Mouse (Mus musculus): ENCODE results near the gene Hnrnpab.
"Not testable (repeated sequence)": the region's sequence is repeated elsewhere in the genome, so short reads cannot be mapped to it uniquely, and the experiment has no call there.

Hnrnpab gene

DNA sequence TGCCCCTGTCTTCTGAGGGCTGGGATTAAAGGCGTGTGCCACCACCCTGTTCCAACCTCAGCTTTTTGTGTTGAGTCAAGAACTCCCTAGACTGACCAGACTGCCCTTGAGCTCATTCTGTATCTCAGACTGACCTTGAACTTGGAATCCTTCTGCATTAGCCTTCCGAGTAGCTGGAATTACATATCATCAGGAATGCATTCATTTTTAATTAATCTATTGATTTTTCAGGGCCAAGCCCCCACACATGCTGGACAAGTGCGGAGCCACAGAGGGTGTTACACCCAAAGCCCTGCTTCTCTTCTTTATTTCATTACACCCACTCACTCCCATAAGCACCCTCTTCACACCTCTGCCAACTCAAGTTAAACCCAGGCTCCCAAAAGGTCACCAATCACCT is 27.1 kb upstream of the Hnrnpab start:
- no peak for DNase-seq

DNA sequence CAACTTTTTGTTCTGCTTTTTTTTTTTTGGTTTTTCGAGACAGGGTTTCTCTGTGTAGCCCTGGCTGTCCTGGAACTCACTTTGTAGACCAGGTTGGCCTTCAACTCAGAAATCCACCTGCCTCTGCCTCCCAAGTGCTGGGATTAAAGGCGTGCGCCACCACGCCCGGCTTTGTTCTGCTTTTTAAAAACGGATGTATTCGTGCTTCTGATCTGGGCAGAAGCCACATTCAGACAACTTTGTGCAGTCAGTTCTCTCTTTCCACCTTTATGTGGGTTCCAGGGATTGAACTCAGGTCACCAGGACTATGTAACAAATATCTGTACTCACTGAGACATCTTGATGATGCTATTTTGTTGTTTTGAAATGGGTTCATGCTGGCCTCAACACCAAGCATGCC is 26.6 kb upstream of the Hnrnpab start:
- not testable (repeated sequence) for DNase-seq

DNA sequence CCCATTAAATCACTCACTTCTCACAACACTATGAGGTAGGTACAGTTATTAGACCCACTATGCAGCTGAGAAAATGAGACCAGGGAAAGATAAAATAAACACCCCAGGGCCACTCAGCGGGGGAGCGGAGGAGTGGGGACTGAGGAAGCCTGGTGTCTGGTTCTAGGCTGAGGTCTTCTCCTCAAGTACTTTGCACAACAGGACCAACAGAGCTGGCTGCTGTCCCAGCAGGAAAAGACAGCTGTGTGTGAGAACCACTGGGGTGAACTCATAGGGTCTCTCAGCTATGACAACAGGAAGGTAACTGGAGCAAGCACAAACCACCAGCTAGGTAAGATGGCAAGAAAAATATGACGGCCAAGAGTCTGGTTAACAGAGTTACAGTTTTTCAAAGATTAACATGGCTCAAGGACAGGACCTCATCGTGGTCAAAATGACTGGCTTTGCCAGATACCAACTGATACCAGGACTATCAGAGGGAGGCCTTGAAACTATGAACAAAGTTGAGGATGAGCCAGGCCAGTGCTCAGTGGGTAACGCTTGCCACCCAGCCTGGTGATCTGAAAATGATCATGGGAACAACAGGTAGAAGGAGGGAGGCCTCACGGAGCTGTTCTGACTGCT is 25.6 kb upstream of the Hnrnpab start:
- DNase-seq, result peak; percentile 91

DNA sequence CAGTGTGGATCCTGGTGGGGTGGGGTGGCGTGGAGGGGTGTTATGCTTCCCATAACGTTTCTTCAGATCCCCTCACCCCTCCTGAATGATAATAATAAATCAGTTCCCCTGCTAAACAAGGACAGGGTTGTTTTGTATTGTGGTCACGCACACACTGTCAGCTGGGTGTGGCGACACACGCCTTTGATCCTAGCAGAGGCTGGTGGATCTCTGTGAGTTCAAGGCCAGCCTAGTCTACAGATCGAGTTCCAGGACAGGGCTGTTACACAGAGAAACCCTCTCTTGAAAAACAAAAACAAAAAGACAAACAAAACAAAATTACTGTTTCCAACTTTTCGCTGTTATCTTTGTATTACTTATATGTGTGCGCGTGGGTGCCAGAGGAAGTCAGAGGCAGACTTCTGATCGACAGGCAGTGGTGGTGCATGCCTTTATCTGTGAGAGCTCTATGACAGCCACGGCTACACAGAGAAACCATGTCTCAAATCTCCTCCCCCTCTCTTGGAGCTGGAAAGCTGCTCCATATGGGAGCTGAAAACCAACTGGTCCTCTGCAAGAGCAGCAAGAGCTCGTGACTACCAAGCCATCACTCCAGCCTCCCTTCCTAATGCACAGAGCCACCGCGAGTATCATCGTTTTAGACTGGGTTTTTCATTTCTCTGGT is 23.1 kb upstream of the Hnrnpab start:
- no peak for DNase-seq

DNA sequence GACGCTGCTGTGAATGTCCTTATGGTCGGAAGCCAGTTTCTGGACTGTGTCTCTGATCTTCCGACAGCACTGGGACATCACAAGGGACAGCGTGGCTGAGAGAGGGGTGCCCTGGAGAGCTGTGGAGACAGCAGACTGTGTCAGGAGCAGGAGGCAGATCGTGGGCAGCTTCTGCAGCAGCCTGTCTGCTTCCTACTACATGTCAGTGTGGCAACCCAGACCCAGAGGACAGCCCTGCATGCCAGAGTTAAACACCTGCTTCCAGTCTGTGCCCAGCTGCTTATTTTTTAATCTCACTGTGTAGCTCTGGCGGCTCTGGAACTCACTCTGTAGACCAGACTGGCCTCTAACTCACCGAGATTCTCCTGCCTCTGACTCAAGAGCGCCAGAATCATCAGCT is 21.3 kb upstream of the Hnrnpab start:
- DNase-seq, result no peak

DNA sequence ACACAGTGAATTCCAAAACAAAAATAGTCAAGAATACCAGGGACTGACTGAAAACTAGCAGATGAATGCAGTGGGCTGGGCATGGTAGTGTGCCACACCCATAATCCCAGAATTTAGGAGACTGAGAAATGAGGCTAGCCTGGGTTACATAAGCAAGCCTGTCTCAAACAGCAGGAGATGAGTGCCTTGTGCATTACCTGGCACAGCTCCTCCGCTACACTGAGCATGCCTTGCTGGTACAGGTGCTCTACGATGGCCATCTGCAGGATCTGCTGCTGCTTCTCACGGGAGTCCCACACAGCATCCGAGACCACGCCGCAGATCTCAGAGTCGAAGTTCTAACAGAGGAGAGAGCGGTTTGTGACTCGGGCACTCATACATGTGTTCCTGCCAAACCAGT is 20.8 kb upstream of the Hnrnpab start:
- DNase-seq, result no peak

DNA sequence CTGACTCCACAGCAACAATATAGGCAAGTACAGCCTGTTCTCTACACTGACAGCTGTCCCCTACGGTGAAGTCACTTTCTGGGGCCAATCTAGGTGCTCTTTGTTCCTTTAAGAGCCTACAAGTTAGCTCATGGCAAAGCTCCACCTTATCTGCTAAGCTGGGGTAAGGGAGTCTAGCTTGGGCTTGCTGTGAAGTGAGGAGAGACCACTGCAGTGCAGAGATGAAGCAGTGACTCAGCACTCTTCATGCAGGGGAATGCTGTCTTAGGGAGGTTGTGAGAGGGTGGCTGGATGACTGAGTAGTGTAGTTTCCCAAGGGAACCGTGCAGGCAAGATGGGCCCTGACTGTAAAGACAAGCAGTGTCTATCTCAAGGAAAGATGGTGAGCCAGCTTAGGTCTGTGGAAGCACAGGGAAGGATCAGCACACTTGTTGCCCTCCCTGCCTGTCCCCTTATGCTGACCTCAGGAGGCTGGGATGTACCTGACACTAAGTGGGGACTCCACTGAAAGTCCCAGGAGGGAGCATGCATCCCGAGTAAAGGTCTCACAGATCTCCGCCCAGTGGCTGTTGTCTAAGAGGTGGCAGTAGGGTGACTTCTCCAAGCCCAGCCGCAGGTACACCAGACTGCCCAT is 18.7 kb upstream of the Hnrnpab start:
- DNase-seq, result no peak

DNA sequence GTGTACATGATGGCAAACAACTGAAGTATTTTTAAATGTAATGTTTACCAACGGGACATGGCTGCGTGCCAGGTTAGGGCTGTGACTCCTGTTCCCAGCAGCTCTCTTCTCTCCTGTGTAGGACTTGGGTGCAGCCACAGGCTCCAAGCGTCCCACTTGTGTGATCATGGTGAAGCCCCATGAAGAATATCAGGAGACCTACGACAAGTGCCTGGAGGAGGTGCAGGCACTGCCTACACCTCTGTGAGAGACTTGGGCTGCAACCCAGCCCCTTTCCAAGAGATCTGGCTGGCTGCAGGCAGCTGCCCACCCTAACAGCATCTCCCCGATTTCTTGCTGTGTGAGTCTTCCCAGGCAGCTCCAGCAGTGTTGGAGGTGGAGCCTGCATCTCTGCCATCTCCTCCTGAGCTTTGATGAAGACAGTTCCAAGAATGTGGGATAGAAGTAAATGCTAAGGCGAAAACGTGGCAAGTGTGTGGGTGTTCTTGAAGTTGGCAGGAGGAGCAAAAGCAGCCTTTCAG is 16.4 kb upstream of the Hnrnpab start:
- DNase-seq, result no peak

DNA sequence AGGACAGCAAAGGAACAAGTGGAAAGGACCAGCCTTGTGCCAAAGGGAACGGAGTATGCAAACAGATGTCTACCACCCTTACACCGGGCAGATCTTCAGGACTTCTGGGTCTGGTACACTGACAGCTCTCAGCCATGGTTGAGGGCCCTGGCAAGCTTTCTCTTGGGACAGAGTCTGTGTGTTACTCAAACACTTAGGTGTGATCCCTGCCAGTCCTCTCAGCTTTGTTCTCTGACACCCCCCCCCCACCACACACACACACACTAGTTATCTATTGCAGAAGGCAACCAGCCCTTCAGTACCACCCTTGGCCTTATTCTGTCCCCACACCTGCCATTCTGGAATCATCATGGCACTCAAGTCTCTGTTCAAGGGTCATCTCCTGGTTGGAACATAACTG is 15.1 kb upstream of the Hnrnpab start:
- no peak for DNase-seq

DNA sequence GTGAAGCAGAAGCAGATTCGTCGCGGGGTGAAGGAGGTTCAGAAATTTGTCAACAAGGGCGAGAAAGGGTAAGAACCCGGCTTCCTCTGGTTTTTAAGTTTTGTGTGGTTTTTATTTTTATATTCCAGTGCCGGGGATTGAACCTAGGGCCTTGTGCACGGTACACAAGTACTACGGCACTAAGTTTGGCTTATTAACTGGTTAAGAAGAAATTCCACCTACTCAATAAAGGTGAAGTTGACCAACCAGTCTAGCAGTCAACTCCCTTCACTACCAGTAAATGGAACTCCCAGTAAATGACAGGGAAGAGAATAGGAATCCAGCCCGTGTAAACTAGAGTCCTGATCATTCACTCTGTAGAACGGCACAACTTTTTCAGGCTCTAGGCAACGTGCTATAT is 13.4 kb upstream of the Hnrnpab start:
- DNase-seq, result no peak

DNA sequence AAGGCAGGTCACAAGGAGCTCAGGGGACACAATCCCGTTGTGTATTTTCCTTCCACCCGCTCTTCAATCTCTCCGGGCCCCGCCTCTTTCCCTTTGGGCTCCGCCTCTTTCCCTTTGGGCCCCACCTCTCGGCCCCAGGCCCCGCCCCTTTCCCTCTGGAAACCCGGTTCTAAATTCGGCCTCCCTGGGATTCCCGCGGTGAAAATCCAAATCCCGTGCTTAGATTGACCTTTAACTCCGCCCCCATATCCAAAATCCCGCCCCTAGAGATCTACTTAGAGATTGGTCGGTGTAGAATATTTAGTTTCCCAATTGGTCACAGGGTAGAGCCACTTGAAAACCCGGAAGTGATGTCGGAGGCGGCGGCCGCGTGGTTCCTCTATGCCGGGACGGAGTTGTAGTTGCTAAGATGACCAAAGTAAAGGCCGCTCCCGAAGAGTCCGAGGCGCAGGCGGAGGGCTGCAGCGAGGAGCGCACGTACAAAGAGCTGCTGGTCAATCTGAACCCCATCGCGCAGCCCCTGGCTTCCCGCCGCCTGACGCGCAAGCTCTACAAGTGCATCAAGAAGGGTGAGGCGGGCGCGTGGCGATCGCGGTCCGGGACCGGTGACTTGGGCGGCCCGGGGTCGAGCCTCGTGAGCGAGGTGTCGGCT is 12.9 kb upstream of the Hnrnpab start, which contains the start of gene Nhp2:
Nhp2 (plus strand) TSS at position 327 of the 652 bp plus-strand sequence.
- peak; percentile 100 for DNase-seq

DNA sequence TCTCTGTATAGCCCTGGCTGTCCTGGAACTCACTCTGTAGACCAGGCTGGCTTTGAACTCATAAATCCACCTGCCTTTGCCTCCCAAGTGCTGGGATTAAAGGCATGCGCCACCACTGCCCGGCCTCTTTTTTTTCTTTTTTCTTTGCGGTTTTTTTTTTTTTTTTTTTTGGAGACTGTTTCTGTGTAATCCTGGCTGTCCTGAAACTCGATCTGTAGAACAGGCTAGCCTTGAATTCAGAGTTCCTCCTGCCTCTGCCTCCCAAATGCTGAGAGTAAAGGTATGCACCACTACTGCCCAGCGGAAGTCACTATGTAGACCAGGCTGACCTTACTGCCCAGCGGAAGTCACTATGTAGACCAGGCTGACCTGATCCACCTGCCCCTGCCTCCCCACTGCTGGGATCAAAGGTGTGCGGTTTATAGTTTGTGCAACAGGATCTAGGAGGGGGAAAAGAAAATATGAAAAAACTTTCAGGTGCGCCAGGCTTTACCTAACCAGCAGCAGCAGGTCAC is 12.3 kb upstream of the Hnrnpab start:
- DNase-seq, result no peak

DNA sequence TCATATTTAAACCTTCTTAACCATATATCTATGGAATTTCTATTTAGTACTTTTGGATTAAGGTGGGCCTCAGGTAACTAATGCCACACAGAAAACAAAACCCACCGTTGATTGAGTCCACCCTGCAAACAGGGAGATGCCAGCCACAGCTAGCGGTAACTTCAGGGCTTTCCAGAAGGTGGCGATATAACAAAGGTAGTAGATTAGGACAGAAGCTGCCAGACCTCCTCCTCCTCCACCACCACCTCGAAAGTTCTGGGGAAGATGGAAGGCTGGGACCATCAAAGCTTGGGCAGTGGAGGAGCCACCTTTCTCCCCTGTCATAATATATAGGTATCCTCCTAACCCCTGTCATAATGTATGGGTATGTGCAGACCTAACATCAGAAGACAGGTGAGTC is 11.0 kb upstream of the Hnrnpab start:
- DNase-seq, result peak; percentile 95

DNA sequence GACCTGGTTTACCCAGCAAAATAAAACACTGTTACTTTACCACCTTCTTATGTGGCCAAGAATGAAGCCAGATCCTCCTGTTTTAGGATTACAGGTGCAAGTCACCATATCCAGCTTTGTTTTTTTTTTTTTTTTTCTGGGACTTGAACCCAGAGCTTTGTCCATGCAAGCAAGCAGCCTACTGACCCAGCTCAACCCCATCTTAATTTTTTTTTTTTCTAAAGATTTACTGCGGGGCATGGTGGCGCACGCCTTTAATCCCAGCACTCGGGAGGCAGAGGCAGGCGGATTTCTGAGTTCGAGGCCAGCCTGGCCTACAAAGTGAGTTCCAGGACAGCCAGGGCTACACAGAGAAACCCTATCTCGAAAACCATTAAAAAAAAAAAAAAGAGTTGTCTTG is 9.5 kb upstream of the Hnrnpab start:
- DNase-seq, result not testable (repeated sequence)

DNA sequence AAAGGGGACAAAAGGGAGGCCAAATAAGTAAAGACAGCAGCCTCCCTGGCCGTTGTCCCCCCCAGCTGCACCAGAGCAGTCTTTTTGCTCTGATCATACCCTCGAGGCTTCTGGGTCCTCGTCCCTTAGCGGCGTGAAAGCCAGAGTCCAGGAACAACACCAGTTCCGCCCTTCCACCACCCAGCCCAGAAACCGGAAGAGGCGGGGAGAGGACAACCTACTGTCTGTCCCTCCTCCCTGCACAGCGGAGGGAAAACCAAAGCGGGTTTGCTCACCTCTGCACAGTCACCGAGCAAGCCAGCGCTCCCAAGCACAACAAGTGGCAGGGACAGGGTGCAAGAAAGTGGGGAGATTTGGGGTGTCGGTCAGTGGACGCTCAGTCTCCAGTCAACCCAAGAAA is 9.0 kb upstream of the Hnrnpab start:
- peak; percentile 98 for DNase-seq

DNA sequence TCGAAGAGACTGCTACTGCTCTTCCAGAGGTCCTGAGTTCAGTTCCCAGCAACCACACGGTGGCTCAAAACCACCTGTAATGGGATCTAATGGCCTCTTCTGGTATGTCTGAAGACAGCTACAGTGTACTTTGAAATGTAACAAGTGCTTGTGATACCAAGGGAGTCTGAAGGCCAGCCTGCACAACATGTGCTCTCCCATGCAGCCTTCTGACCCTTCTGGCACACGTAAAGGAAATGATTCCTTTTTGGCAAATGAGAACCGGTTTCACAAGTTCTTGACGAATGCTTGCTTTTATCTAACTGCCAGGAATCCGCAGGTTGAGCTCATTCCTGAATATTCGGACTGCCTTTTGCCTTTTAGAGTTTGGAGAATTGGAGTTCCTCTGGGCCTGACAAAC is 8.5 kb upstream of the Hnrnpab start:
- DNase-seq, result peak; percentile 90

DNA sequence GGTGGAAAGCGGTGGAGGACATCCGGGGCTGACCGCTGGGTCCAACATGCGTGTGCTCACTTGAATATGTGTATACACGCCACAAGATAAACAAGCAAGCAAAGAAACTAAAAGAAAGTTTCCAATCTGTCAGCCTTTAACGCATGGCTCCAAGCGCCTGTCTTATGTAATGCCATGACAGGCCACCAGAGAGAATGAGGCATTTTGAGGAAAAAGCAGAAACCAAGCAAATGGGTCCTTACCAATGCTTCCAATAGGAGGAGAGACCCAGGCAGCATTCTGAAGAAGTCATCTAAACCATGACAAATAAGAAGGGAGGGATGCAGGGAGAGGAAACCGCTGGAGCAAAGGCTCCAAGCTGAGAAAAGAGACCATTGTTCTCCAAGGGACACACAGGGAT is 7.6 kb upstream of the Hnrnpab start:
- DNase-seq, result no peak

DNA sequence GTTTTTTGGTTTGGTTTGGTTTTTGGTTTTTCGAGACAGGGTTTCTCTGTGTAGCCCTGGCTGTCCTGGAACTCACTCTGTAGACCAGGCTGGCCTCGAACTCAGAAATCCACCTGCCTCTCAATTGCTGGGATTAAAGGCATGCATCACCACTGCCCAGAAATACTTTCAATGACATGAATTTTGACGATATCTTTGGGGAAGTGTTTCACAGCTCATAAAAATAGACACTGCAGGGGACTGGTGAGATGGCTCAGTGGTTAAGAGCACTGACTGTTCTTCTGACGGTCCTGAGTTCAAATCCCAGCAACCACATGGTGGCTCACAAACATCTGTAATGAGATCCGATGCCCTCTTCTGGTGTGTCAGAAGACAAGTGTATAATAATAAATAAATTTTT is 3.3 kb upstream of the Hnrnpab start:
- DNase-seq, result not testable (repeated sequence)

DNA sequence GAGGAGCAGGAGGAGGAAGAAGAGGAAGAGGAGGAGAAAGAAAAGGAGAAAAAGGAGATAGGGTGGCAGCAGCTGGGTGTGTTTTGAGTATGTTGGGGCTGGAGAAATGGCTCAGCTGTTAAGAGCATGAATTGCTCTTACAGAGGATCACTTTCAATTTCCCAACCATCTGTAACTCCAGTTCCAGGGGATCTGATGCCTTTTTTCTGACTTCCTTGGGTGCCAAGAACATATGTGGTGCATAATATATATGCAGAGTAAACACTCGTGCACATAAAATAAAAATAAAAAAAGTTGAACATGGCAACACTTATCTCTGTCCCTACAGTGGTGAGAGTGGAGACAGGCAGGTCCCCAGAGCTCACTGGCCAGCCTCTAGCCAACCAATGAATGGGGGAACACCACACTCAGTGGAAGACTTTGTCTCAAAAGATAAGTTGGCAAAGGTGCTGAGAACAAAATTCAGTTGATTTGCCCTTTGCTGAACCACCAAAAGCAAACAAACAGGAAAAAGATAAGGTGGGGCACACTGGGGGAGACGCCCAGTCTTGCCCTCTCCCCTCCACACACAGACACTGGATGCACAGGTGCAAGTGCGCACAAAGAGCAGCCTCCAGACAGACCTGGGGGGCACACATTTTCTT is 2.7 kb upstream of the Hnrnpab start:
- no peak for DNase-seq

DNA sequence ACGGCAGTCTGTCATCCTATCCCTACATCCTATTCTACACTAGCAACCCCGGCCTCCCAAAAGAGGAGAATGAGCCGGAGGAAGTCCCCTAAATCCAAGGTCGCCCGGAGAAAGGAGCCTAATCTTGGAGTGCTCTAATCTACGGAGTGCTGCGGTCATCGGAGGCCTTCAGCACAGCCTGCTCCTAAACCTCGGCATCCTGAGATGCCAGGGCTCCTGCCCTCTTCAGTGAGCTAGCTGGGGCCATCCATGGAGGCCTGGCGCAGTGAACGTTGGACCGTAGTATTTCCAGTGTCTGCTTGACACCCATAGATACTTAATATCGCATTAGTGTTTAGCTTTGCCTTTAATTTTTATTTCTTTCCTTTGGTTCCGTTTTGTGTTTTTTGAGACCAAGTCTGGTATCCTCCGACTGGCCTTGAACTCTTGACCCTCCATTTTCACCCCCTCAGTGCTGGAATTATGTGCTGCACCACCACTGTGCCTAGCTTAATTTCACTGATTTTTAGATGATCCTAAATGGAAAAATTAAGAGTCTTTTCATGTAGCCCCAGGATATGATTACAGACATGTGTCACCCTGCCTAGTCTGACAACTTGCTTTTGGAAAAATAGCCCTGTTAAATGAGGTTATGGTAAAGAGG is 570 bp upstream of the Hnrnpab start:
- no peak for DNase-seq

DNA sequence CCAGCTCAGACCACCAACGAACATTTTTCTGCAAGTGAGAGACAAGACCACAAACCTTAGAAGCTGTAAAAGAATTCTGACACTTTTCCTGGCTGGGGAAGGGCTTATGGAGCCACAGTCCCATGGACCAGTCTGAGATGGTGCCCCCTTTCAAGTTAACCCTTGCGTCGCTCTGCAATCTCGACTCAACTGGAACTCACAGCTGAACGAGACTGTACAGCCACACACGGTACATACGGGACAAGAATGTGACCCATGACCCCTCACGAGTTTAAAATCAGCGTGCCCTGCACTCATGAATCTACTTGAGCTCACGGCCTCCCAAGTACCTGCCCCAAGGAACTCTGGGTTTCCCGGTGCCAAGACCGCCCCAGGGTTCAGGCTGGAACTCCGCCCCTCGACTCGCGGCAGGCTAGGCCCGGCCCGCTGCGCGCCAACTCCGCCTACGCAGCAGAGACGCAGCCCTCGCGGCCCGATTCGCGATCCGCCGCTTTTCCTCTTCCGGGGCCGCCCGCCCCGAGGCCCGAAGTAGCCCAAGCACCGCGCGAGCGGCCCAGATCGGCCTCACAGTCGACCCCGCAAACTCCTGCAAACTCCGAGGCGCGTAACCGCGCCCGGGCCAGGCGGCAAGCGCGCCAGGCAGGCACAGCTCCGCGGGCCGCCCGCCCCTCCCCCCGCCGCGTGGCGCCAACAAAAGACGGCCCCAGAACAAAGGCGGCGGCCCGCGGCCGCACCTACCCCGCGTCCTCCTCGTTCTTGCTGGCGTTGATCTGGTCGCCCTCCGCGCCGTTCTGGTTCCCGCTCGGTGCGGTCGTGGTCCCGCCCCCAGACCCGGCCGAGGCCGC is 823 bp downstream of the Hnrnpab start:
- DNase-seq, result peak; percentile 99

Data from heart, adult 11 months (tissue).